Mouse (Mus musculus) bone marrow macrophage, adult 2 months (primary cell): ENCODE measurements around the gene Qrich1. TPM values are rescaled to one million over a fixed set of nuclear protein-coding genes. Genes with fewer than 3 reads are reported as not detected.

Experiments used
- H3K27ac ChIP-seq: 2 replicates; pipeline ENCODE4 v1.5.1; 2012; ENCODE audit warnings: low read depth, low read length; ENCODE audit not compliant: insufficient read depth
- H3K4me1 ChIP-seq: 2 replicates; pipeline ENCODE4 v1.6.1; 2012; ENCODE audit warnings: low read length; ENCODE audit not compliant: control insufficient read depth, insufficient read depth
- H3K4me3 ChIP-seq: 2 replicates; pipeline ENCODE4 v1.5.1; 2012; ENCODE audit warnings: mild to moderate bottlenecking, low read length, moderate library complexity; ENCODE audit not compliant: insufficient read depth
- CTCF ChIP-seq: IDR thresholded peaks from 2 replicates; pipeline ENCODE4 v1.5.1; 2012; ENCODE audit warnings: low read depth, mild to moderate bottlenecking, low read length, moderate library complexity
- POLR2A ChIP-seq: IDR thresholded peaks from 2 replicates; pipeline ENCODE4 v1.6.1; 2012; ENCODE audit warnings: mild to moderate bottlenecking, low read depth, low read length, borderline replicate concordance
- polyA plus RNA-seq: library from polyadenylated mRNA; stranded (reverse); fragments of >200 nt; gene quantifications from 2 replicates; pipeline ENCODE4 v1.2.4, GENCODE M21; 2012; ENCODE audit not compliant: missing spikeins, insufficient read depth, insufficient read length

The Qrich1 gene
- polyA plus RNA-seq, 1 experiment: 80.9 TPM

- no peak for TF ChIP-seq POLR2A
- no peak for TF ChIP-seq CTCF
- no peak overlapping the region for H3K4me3 ChIP-seq
- H3K27ac ChIP-seq: no peak overlapping the region
- peaks cover 24% of the 10 kb centered on the region for H3K4me1 ChIP-seq
These were observed 42.6 kb downstream of the Qrich1 start for GRCm38 (mm10) chr9:108559169-108559568.

DNA sequence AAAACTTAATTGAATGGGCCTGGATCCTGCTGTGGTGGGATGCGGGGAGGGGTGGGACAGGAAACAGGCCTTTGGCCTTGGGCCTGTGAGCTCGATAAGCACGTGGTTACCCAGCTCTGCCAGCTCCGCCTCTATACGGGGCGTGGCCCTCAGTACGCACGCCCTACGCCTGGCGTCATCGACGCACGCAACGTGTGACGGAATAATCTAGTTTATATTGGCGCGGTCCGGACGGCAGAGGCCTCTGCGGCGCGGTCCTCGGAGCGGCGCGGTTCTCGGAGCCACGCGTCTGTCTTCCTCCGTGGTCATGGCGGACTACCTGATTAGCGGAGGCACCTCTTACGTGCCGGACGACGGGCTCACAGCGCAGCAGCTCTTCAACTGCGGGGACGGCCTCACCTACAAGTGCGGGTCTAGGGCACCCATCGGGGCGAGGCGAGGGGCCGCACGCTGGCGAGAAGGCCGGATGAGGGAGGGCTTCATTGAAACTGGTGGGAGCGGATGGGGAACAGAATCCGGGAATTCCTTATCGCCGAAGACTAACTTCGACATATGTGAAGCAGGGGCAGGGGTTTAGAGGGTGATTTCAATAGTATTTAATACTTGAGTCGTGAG is 43.7 kb downstream of the Qrich1 start, which contains the start of gene Impdh2:
Impdh2 (plus strand) TSS at position 60 of the 615 bp plus-strand sequence.
- peak within 1 kb of the TSS; percentile 39; the same call in 1 of the 2 replicates for H3K27ac ChIP-seq
- TF ChIP-seq CTCF: no peak
- TF ChIP-seq POLR2A: 0 out of 2 replicates have a peak, but pooled peaks have one; percentile 69
- H3K4me3 ChIP-seq: peak within 1 kb of the TSS; percentile 74
- peaks cover 24% of the 10 kb centered on the region for H3K4me1 ChIP-seq

GRCm38 (mm10) chr9:108563671-108564070 is 47.1 kb downstream of the Qrich1 start:
- H3K4me3 ChIP-seq: no peak overlapping the region
- H3K4me1 ChIP-seq: peaks cover 19% of the 10 kb centered on the region
- H3K27ac ChIP-seq: no peak overlapping the region
- TF ChIP-seq CTCF (no peak), POLR2A (no peak)

DNA sequence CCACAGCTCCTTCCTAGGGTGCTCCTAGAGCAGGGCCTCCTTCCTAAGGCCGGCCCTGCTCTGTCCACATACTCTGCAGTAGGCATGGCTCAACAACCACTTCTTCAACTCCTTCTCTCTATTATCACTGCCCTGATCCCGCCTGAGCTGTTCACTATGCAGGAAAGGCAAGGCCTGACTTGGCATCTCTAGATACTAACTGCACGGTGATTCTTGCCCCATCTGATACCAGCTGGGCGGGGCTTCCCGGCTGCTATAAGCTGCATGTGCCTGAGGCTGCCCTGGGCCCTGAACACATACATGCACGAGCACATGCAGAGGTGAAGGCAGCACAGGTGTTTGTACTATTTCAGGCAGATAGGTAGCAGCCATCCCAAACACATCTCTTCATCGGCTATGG is 47.5 kb downstream of the Qrich1 start:
- Histone ChIP-seq H3K4me3 (no peak overlapping the region), H3K27ac (no peak overlapping the region), H3K4me1 (peaks cover 22% of the 10 kb centered on the region)
- TF ChIP-seq POLR2A (no peak), CTCF (no peak)

GRCm38 (mm10) chr9:108565881-108566814 is 49.5 kb downstream of the Qrich1 start:
- Histone ChIP-seq H3K27ac (peak overlapping the region; percentile 66), H3K4me3 (peak overlapping the region; percentile 86), H3K4me1 (peaks cover 22% of the 10 kb centered on the region)
- TF ChIP-seq POLR2A: no peak
- no peak for TF ChIP-seq CTCF

GRCm38 (mm10) chr9:108566815-108567776 is 50.5 kb downstream of the Qrich1 start, which contains the start of gene Ndufaf3:
Ndufaf3 (minus strand) TSS chr9:108567434.
- H3K4me1 ChIP-seq: peaks cover 12% of the 10 kb centered on the region
- H3K27ac ChIP-seq: peak within 1 kb of the TSS; percentile 88

GRCm38 (mm10) chr9:108567931-108568419 is 51.4 kb downstream of the Qrich1 start:
- no peak for TF ChIP-seq CTCF
- TF ChIP-seq POLR2A: no peak
- H3K27ac ChIP-seq: peak overlapping the region; percentile 88
- peak overlapping the region; percentile 86 for H3K4me3 ChIP-seq
- peaks cover 10% of the 10 kb centered on the region for H3K4me1 ChIP-seq

More at GRCm38 (mm10) chr9:108566815-108567776, 50.5 kb downstream of the Qrich1 start, which contains the start of gene Ndufaf3:
- H3K4me3 ChIP-seq: peak within 1 kb of the TSS; percentile 86
- TF ChIP-seq POLR2A: peak; percentile 97
- no peak; the same call in 1 of the 2 replicates for TF ChIP-seq CTCF

GRCm38 (mm10) chr9:108568511-108568921 is 51.9 kb downstream of the Qrich1 start:
- H3K4me1 ChIP-seq: peaks cover 10% of the 10 kb centered on the region
- no peak for TF ChIP-seq CTCF
- no peak for TF ChIP-seq POLR2A
- H3K27ac ChIP-seq: peak overlapping the region; percentile 88
- H3K4me3 ChIP-seq: peak overlapping the region; percentile 86
